Comparison of ENCODE assay signal across 9 mouse cellular contexts in genomic region chrX:106185706-106186105, GRCm38 (mm10). TPM values are rescaled to one million over a fixed set of nuclear protein-coding genes. Genes with fewer than 3 reads are reported as not detected.
A peak's percentile ranks its signal among the peaks of the same experiment; 100 is the strongest.
DNase-seq lines count a peak whose midpoint lies in the region; ATAC-seq lines count a peak whose summit lies in the region.
"Had no signal": no experiment of that assay in that cellular context is flagged by ENCODE, and none has a peak within 500 bp of the region (broad histone marks: within the 10 kb centered on the region; RNA-seq: fewer than 3 reads in every experiment).

No protein-coding gene starts in this region.

- H3K4me3 ChIP-seq in heart, embryonic 11.5 days (ENCODE audit: low read depth, low read length), result no peak overlapping the region
- H3K4me3 ChIP-seq in brown adipose tissue, adult 24 weeks (ENCODE audit: insufficient read depth, low read depth, low read length), result no peak overlapping the region
- H3K4me3 ChIP-seq in hindbrain, embryonic 13.5 days, result no peak overlapping the region
- H3K4me3 ChIP-seq in midbrain, embryonic 14.5 days (replicated peaks; ENCODE audit: low read depth, low read length), result no peak overlapping the region

- no peaks in the 10 kb centered on the region for H3K27me3 ChIP-seq in heart, embryonic 11.5 days (ENCODE audit: control insufficient read depth, insufficient read depth, low read length)
- H3K27me3 ChIP-seq in hindbrain, embryonic 13.5 days, result no peaks in the 10 kb centered on the region
- H3K27me3 ChIP-seq in midbrain, embryonic 14.5 days (ENCODE audit: control insufficient read depth, insufficient read depth, low read length), result no peaks in the 10 kb centered on the region

- H3K4me2 ChIP-seq in heart, embryonic 11.5 days, result no peak overlapping the region; the same call in 1 of the 2 replicates
- H3K4me2 ChIP-seq in hindbrain, embryonic 13.5 days, result 0 out of 2 replicates have a peak overlapping the region, but pooled peaks have one; percentile 45
- peak overlapping the region; percentile 48 for H3K4me2 ChIP-seq in midbrain, embryonic 14.5 days (ENCODE audit: low read length)

- H3K4me1 ChIP-seq in heart, embryonic 11.5 days (ENCODE audit: control insufficient read depth, insufficient read depth, low read length), result 0 out of 2 replicates have a peak, but pooled peaks cover 3% of the 10 kb centered on the region
- H3K4me1 ChIP-seq in brown adipose tissue, adult 24 weeks (ENCODE audit: control insufficient read depth, insufficient read depth, insufficient read length, low read length), result peaks cover 6% of the 10 kb centered on the region
- H3K4me1 ChIP-seq in hindbrain, embryonic 13.5 days (replicated peaks), result peaks cover 31% of the 10 kb centered on the region
- peaks cover 19% of the 10 kb centered on the region; the same call in 1 of the 2 replicates for H3K4me1 ChIP-seq in midbrain, embryonic 14.5 days (ENCODE audit: control insufficient read depth, insufficient read depth, low read length)

- H3K9ac ChIP-seq in heart, embryonic 11.5 days (ENCODE audit: low read depth, low read length), result 0 out of 2 replicates have a peak overlapping the region, but pooled peaks have one; percentile 5
- no peak overlapping the region for H3K9ac ChIP-seq in hindbrain, embryonic 13.5 days
- no peak overlapping the region for H3K9ac ChIP-seq in midbrain, embryonic 14.5 days (replicated peaks; ENCODE audit: low read length)

- peak overlapping the region; percentile 90 for H3K27ac ChIP-seq in heart, embryonic 11.5 days (ENCODE audit: low read depth, low read length)
- H3K27ac ChIP-seq in brown adipose tissue, adult 24 weeks (replicated peaks; ENCODE audit: low read depth, low read length), result peak overlapping the region; percentile 77
- peak overlapping the region; percentile 88 for H3K27ac ChIP-seq in hindbrain, embryonic 13.5 days
- peak overlapping the region; percentile 88 for H3K27ac ChIP-seq in midbrain, embryonic 14.5 days (replicated peaks; ENCODE audit: low read depth, low read length)

- DNase-seq in heart, adult 18-20 months, result no peak
- peak; percentile 35 for DNase-seq in midbrain, embryonic 14.5 days
- DNase-seq in B cell, adult 2 months, result no peak
- no peak for DNase-seq in layer of hippocampus, adult 9-10 months (ENCODE audit: low spot score)

- no peaks in the 10 kb centered on the region for H3K36me3 ChIP-seq in heart, embryonic 11.5 days (ENCODE audit: control insufficient read depth, insufficient read depth, low read length)
- no peaks in the 10 kb centered on the region for H3K36me3 ChIP-seq in hindbrain, embryonic 13.5 days
- no peaks in the 10 kb centered on the region for H3K36me3 ChIP-seq in midbrain, embryonic 14.5 days (ENCODE audit: control insufficient read depth, insufficient read depth, low read length)

- ATAC-seq in heart, embryonic 11.5 days (replicated peaks; ENCODE audit: insufficient number of reproducible peaks, low FRiP score, low TSS enrichment), result no peak
- no peak for ATAC-seq in hindbrain, embryonic 13.5 days (ENCODE audit: low FRiP score)
- no peak for ATAC-seq in midbrain, embryonic 14.5 days (ENCODE audit: low FRiP score, low TSS enrichment)
- no peak for ATAC-seq in inflammation-experienced regulatory T-cells, adult 6 months

- H3K9me3 ChIP-seq in heart, embryonic 11.5 days (replicated peaks; ENCODE audit: control insufficient read depth, low read length), result no peaks in the 10 kb centered on the region
- H3K9me3 ChIP-seq in hindbrain, embryonic 13.5 days, result no peaks in the 10 kb centered on the region
- no peaks in the 10 kb centered on the region for H3K9me3 ChIP-seq in midbrain, embryonic 14.5 days (ENCODE audit: control insufficient read depth, low read length)

- 27% methylated on average over 5 of the region's 5 CpGs for WGBS in heart, embryonic 11.5 days (ENCODE audit: insufficient replicate concordance)
- 21% methylated on average over 5 of the region's 5 CpGs for WGBS in hindbrain, embryonic 13.5 days
- 19% methylated on average over 5 of the region's 5 CpGs for WGBS in midbrain, embryonic 14.5 days

RNA-seq across cellular contexts. Expression of gene Pgk1, which starts 1.2 kb away (rescaled TPM):
- 725 and 775 TPM in 2 replicates for polyA plus RNA-seq in heart, embryonic 11.5 days (2014; fragmentation: Nextera tagmentation; extraction: Ambion mirVana)
- total RNA-seq in heart, adult 18-20 months (2021), result 100 to 1,000 TPM; 458 to 480 TPM
- polyA plus RNA-seq in brown adipose tissue, adult 24 weeks (2012; ENCODE audit: insufficient read depth, insufficient read length, missing spikeins), result 799 and 832 TPM in 2 replicates
- 262 and 266 TPM in 2 replicates for polyA plus RNA-seq in hindbrain, embryonic 13.5 days (2015; fragmentation: Nextera tagmentation; extraction: Ambion mirVana)
- polyA plus RNA-seq in midbrain, embryonic 14.5 days (2014; fragmentation: Nextera tagmentation; extraction: Ambion mirVana), result 243 and 266 TPM in 2 replicates
- 100 to 1,000 TPM; 137 to 227 (median 157) TPM for polyA plus RNA-seq in inflammation-experienced regulatory T-cells, adult 6 months (2017; shearing (Covaris generic))

RNA-seq across cellular contexts. Expression of gene Taf9b, which starts 35.3 kb away (rescaled TPM):
- 21.0 and 22.5 TPM in 2 replicates for polyA plus RNA-seq in heart, embryonic 11.5 days (2014; fragmentation: Nextera tagmentation; extraction: Ambion mirVana)
- total RNA-seq in heart, adult 18-20 months (2021), result 10 to 100 TPM in 1 of 2 experiments, 1 to 10 TPM in 1; 6.9 to 10.7 TPM
- polyA plus RNA-seq in brown adipose tissue, adult 24 weeks (2012; ENCODE audit: insufficient read depth, insufficient read length, missing spikeins), result 6.1 and 15.1 TPM in 2 replicates
- polyA plus RNA-seq in hindbrain, embryonic 13.5 days (2015; fragmentation: Nextera tagmentation; extraction: Ambion mirVana), result 15.6 TPM in 2 replicates
- 15.0 and 18.2 TPM in 2 replicates for polyA plus RNA-seq in midbrain, embryonic 14.5 days (2014; fragmentation: Nextera tagmentation; extraction: Ambion mirVana)
- polyA plus RNA-seq in inflammation-experienced regulatory T-cells, adult 6 months (2017; shearing (Covaris generic)), result 10 to 100 TPM; 40.6 to 65.1 (median 53.7) TPM

RNA-seq across cellular contexts. Expression of gene Tlr13, which starts 42.7 kb away (rescaled TPM):
- 0.31 and 0.34 TPM in 2 replicates for polyA plus RNA-seq in heart, embryonic 11.5 days (2014; fragmentation: Nextera tagmentation; extraction: Ambion mirVana)
- 1 to 10 TPM; 1.0 to 1.1 TPM for total RNA-seq in heart, adult 18-20 months (2021)
- polyA plus RNA-seq in brown adipose tissue, adult 24 weeks (2012; ENCODE audit: insufficient read depth, insufficient read length, missing spikeins), result 0.59 and 0.75 TPM in 2 replicates
- 0.21 and 0.34 TPM in 2 replicates for polyA plus RNA-seq in hindbrain, embryonic 13.5 days (2015; fragmentation: Nextera tagmentation; extraction: Ambion mirVana)
- 0.13 and 0.41 TPM in 2 replicates for polyA plus RNA-seq in midbrain, embryonic 14.5 days (2014; fragmentation: Nextera tagmentation; extraction: Ambion mirVana)
- under 1 TPM in 1 of 3 experiments, not detected in 2; 0.26 TPM for polyA plus RNA-seq in inflammation-experienced regulatory T-cells, adult 6 months (2017; shearing (Covaris generic))
- polyA plus RNA-seq: erythroblast, embryonic 14.5 days had no signal
